Mouse (Mus musculus): Measurements from ENCODE around the gene Eef1akmt2. TPM values are rescaled to one million over a fixed set of nuclear protein-coding genes. Genes with fewer than 3 reads are reported as not detected.

Gene Eef1akmt2
- polyA plus RNA-seq, 1 experiment from 2014 or later = 115 TPM

- WGBS = 78% methylated on average over 5 of the region's 5 CpGs
- no peak for ATAC-seq
- Histone ChIP-seq H3K4me1 (peaks cover 18% of the 10 kb centered on the region), H3K9ac (no peak overlapping the region), H3K36me3 (ENCODE audit: poor library complexity, severe bottlenecking) (no peaks in the 10 kb centered on the region), H3K4me3 (no peak overlapping the region), H3K4me2 (no peak overlapping the region), H3K27me3 (no peaks in the 10 kb centered on the region), H3K9me3 (replicated peaks) (no peaks in the 10 kb centered on the region), H3K27ac (no peak overlapping the region)
These were observed 5.7 kb upstream of the Eef1akmt2 start for GRCm38 (mm10) chr7:132858043-132858608.

GRCm38 (mm10) chr7:132856083-132856482 is 3.6 kb upstream of the Eef1akmt2 start:
- WGBS = 67% methylated on average over 1 of the region's 1 CpGs
- Histone ChIP-seq H3K4me3 (no peak overlapping the region), H3K36me3 (ENCODE audit: poor library complexity, severe bottlenecking) (no peaks in the 10 kb centered on the region), H3K4me1 (peaks cover 27% of the 10 kb centered on the region), H3K9me3 (replicated peaks) (no peaks in the 10 kb centered on the region), H3K4me2 (no peak overlapping the region), H3K27me3 (no peaks in the 10 kb centered on the region), H3K27ac (no peak overlapping the region), H3K9ac (no peak overlapping the region)
- no peak for ATAC-seq

GRCm38 (mm10) chr7:132853946-132854345 is 1.5 kb upstream of the Eef1akmt2 start:
- Histone ChIP-seq H3K36me3 (ENCODE audit: poor library complexity, severe bottlenecking) (peaks cover 14% of the 10 kb centered on the region), H3K4me1 (peaks cover 18% of the 10 kb centered on the region), H3K9ac (no peak overlapping the region), H3K4me2 (no peak overlapping the region), H3K9me3 (replicated peaks) (no peaks in the 10 kb centered on the region), H3K27me3 (no peaks in the 10 kb centered on the region), H3K4me3 (no peak overlapping the region), H3K27ac (no peak overlapping the region)
- 68% methylated on average over 4 of the region's 4 CpGs for WGBS
- ATAC-seq = no peak

- 83% methylated on average over 6 of the region's 6 CpGs for WGBS
- Histone ChIP-seq H3K27ac (no peak overlapping the region), H3K4me2 (no peak overlapping the region), H3K9ac (no peak overlapping the region), H3K27me3 (no peaks in the 10 kb centered on the region), H3K9me3 (replicated peaks) (no peaks in the 10 kb centered on the region), H3K36me3 (ENCODE audit: poor library complexity, severe bottlenecking) (peaks cover 18% of the 10 kb centered on the region), H3K4me1 (peaks cover 15% of the 10 kb centered on the region), H3K4me3 (no peak overlapping the region)
- ATAC-seq = no peak
These were observed 888 bp upstream of the Eef1akmt2 start for GRCm38 (mm10) chr7:132853361-132853760.

- Histone ChIP-seq H3K4me2 (no peak overlapping the region), H3K27me3 (no peaks in the 10 kb centered on the region), H3K27ac (no peak overlapping the region), H3K4me1 (no peaks in the 10 kb centered on the region), H3K9me3 (replicated peaks) (no peaks in the 10 kb centered on the region), H3K4me3 (no peak overlapping the region), H3K36me3 (ENCODE audit: poor library complexity, severe bottlenecking) (peaks cover 52% of the 10 kb centered on the region), H3K9ac (no peak overlapping the region)
- 87% methylated on average over 3 of the region's 3 CpGs for WGBS
- no peak for ATAC-seq
These were observed 9.3 kb downstream of the Eef1akmt2 start for GRCm38 (mm10) chr7:132843152-132843551.

- Histone ChIP-seq H3K27ac (no peak overlapping the region), H3K9ac (no peak overlapping the region), H3K4me2 (no peak overlapping the region), H3K36me3 (ENCODE audit: poor library complexity, severe bottlenecking) (peaks cover 46% of the 10 kb centered on the region), H3K9me3 (replicated peaks) (no peaks in the 10 kb centered on the region), H3K4me1 (no peaks in the 10 kb centered on the region), H3K4me3 (no peak overlapping the region), H3K27me3 (no peaks in the 10 kb centered on the region)
- ATAC-seq = no peak
- 89% methylated on average over 1 of the region's 1 CpGs for WGBS
These were observed 10.0 kb downstream of the Eef1akmt2 start for GRCm38 (mm10) chr7:132842455-132842854.

- Histone ChIP-seq H3K4me2 (no peak overlapping the region), H3K27ac (no peak overlapping the region), H3K36me3 (ENCODE audit: poor library complexity, severe bottlenecking) (peaks cover 39% of the 10 kb centered on the region), H3K9me3 (replicated peaks) (no peaks in the 10 kb centered on the region), H3K4me1 (no peaks in the 10 kb centered on the region), H3K9ac (no peak overlapping the region), H3K27me3 (no peaks in the 10 kb centered on the region), H3K4me3 (no peak overlapping the region)
- ATAC-seq = no peak
- 86% methylated on average over 5 of the region's 5 CpGs for WGBS
These were observed 11.2 kb downstream of the Eef1akmt2 start for GRCm38 (mm10) chr7:132841287-132841686.

- WGBS = 56% methylated on average over 4 of the region's 4 CpGs
- H3K27me3 ChIP-seq = no peaks in the 10 kb centered on the region
These were observed 21.5 kb downstream of the Eef1akmt2 start for GRCm38 (mm10) chr7:132830955-132831354.

GRCm38 (mm10) chr7:132824346-132825022 is 28.0 kb downstream of the Eef1akmt2 start:
- no peak for ATAC-seq
- Histone ChIP-seq H3K36me3 (ENCODE audit: poor library complexity, severe bottlenecking) (peaks cover 28% of the 10 kb centered on the region), H3K4me2 (no peak overlapping the region), H3K27me3 (no peaks in the 10 kb centered on the region), H3K9me3 (replicated peaks) (no peaks in the 10 kb centered on the region), H3K27ac (peak overlapping the region; percentile 31; the same call in 1 of the 2 replicates), H3K4me1 (peaks cover 42% of the 10 kb centered on the region), H3K4me3 (no peak overlapping the region), H3K9ac (no peak overlapping the region)
- WGBS = 10% methylated on average over 1 of the region's 1 CpGs

More at GRCm38 (mm10) chr7:132830955-132831354, 21.5 kb downstream of the Eef1akmt2 start:
- Histone ChIP-seq H3K4me1 (0 out of 2 replicates have a peak, but pooled peaks cover 6% of the 10 kb centered on the region), H3K9me3 (replicated peaks) (no peaks in the 10 kb centered on the region), H3K36me3 (ENCODE audit: poor library complexity, severe bottlenecking) (peaks cover 57% of the 10 kb centered on the region), H3K4me3 (no peak overlapping the region), H3K4me2 (no peak overlapping the region), H3K9ac (no peak overlapping the region), H3K27ac (no peak overlapping the region)
- no peak for ATAC-seq

- no peak for ATAC-seq
- Histone ChIP-seq H3K9me3 (replicated peaks) (no peaks in the 10 kb centered on the region), H3K4me2 (no peak overlapping the region), H3K9ac (no peak overlapping the region), H3K27ac (no peak overlapping the region), H3K27me3 (no peaks in the 10 kb centered on the region), H3K4me1 (peaks cover 42% of the 10 kb centered on the region), H3K4me3 (no peak overlapping the region), H3K36me3 (ENCODE audit: poor library complexity, severe bottlenecking) (peaks cover 28% of the 10 kb centered on the region)
These were observed 28.6 kb downstream of the Eef1akmt2 start for GRCm38 (mm10) chr7:132823832-132824231.

- ATAC-seq = peak; percentile 36; the same call in 1 of the 2 replicates
- 32% methylated on average over 3 of the region's 3 CpGs for WGBS
- Histone ChIP-seq H3K4me2 (no peak overlapping the region), H3K4me1 (peaks cover 51% of the 10 kb centered on the region), H3K4me3 (no peak overlapping the region), H3K9ac (0 out of 2 replicates have a peak overlapping the region, but pooled peaks have one; percentile 12), H3K36me3 (ENCODE audit: poor library complexity, severe bottlenecking) (peaks cover 5% of the 10 kb centered on the region), H3K27ac (peak overlapping the region; percentile 31; the same call in 1 of the 2 replicates), H3K9me3 (replicated peaks) (no peaks in the 10 kb centered on the region), H3K27me3 (no peaks in the 10 kb centered on the region)
These were observed 31.8 kb downstream of the Eef1akmt2 start for GRCm38 (mm10) chr7:132820692-132821091.

- no peak overlapping the region for H3K27ac ChIP-seq
- WGBS = 58% methylated on average over 6 of the region's 6 CpGs
- no peak overlapping the region for H3K9ac ChIP-seq
- H3K36me3 ChIP-seq (ENCODE audit: poor library complexity, severe bottlenecking) = no peaks in the 10 kb centered on the region
- H3K4me2 ChIP-seq = no peak overlapping the region
- peaks cover 43% of the 10 kb centered on the region for H3K4me1 ChIP-seq
- H3K9me3 ChIP-seq (replicated peaks) = no peaks in the 10 kb centered on the region
- H3K4me3 ChIP-seq = no peak overlapping the region
- no peak for ATAC-seq
- no peaks in the 10 kb centered on the region for H3K27me3 ChIP-seq
These were observed 35.4 kb downstream of the Eef1akmt2 start for GRCm38 (mm10) chr7:132817056-132817455.

Data from forebrain, embryonic 13.5 days (tissue).